Mouse (Mus musculus) lung, postnatal 10 days (tissue): ENCODE measurements around the gene Foxo1.

Experiments
- DNase-seq: peaks from one replicate; pipeline ENCODE4 v3.0.0; 2021

The Foxo1 gene

DNA sequence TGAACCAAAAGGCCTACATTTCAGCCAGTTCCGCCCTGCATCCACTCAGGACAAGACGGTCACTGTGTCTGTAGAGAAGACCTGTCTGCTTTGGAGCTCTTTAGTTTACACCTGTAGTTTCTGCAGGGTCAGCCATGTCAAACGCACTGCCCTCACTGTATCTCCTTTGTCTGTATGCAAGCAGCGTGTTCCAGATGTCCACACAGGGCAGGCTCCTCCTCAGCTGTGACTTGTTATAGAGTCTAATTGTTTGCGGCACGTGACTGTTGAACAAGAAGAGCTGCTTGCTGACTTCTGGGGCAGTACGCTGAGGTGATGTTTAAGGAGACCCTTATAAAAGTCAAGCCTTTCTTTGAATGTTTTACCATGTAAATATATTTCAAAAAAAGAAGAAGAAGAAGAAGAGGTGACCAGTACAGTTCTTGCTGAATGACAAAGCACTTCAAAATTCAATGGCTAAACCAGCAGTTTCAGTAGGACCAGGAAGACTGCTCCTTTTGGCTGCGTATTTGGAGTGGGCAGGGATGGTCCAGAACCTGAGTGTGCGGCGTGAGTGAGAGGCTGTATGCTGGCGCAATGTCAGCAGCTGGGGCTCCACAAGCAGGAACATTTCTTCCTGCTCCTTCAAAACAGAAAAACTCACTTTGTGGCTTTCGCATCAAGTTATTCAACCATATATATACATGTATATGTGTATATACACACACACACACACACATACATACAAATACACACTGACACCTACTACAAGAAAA, 52.6 kb downstream of the Foxo1 start:
- peak; percentile 49 for DNase-seq

DNA sequence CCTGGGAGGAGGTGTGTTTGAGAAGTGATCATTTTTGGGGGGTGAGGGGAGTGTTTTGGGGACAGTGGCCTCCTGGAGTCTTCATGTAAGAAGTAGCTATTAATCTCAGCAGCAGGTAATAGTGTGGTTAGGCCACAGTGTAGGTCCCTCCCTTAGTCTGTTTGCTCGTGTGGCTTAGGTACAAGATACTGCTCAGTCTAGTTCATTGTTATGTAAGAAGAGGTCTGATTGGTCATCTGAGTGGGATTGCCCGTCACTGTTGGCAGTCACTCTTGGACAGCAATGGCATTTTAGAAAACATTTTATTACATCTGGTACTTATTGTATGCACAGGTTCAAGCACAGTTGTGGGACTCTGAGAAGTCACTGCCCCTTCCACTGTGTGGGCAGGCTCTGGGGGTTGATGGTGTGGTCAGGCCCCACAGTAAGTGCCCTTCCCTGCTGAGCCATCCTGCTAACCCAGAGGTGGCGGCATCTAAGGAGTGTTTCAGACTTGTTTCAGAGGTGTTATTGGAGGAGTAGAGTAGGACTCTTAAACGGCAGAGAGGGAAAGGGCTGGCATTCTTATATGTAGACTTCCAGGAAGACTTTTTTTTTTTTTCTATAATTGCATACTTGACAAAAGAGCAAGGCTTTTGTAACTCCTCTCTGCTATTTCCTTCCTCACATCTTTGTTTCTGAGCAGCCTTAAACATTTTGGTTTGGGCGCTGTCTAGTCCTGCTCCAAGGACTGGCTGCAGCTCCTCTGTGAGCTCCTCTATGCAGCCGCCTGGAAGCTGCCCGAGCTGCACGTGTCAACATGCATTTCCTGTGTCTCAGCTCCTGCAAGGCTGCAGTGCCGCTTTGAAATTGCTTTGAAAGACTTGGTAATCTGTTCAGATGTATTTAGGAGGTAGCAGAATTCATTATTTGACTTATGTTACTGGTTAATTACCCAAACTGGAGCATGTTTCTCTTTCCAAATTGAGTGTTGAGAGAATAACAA, 54.6 kb downstream of the Foxo1 start:
- peak; percentile 26 for DNase-seq

DNA sequence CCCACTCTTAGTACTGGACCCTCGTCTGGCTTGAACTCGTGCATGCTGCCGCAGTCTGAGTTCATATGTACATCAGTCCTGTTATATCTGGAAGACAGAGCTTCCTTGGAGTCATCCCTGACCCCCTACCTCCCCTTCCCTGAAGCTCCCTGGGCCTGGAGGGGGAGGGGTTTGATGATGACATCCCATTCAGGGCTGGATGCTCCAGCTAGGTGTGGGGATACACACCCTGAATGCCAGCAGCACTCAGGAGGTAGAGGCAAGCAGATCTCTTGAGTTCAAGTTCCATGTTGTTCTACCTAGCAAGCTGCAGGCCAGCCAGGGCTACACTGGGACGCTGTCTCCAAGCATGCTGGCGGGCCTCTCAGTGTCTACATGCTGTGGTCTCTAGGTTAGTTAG, 56.9 kb downstream of the Foxo1 start:
- no peak for DNase-seq

DNA sequence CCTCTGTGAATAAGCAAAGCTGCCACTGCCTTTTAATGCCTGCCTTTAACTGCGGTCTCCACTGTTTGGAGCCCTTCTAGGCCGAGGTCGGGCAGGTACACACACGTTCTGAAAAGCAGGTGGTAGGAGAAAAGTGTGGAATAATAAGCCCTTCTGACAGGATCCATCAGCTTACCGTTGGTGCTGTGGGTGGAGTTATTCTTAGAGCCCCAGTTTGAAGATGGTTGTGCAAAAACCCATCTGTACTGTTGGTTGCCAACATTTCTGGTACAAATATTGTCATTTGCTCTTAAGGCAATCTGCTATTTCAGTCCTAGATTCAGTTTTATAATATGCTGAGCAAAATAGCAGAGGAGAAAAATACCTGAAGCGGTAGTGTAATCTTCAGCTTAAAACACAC, 58.6 kb downstream of the Foxo1 start:
- DNase-seq = no peak

DNA sequence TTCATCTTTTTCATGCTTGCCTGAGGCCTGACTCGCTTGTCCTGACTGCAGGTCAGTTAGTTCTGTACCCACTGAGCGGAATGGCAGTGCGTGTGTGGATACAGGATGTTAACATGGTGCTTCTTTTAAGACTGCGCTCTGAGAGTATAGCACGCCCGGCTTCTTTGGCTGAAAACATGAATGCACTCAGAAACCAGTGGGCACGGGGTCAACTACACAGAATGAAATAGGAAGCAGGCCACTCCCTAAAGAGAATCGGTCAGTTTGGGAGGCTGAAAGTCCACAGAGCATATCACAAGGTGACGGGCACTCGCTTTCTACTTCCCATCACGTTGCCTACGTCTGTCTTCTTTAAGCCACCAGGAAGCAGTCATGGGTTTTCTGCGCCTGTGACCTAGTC, 59.0 kb downstream of the Foxo1 start:
- DNase-seq = no peak

DNA sequence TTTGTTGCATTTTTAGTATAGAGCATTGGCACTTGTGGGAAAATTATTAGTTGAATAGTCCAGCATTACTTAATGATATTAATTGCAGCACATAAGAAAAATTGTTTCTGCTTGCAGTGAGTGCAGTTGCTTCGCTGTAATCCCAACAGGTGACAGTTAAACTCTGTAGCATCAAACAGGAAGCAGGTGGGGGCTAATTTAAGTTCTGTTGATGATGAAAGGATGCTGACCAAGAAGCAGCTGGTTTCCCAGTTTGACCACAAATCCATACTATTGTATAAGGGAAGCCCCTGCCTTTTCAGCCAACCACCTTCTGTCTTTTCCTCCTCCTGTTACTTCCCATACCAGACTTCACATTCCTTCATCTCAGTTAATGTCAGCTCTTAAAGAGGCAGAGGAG, 63.6 kb downstream of the Foxo1 start:
- no peak for DNase-seq

DNA sequence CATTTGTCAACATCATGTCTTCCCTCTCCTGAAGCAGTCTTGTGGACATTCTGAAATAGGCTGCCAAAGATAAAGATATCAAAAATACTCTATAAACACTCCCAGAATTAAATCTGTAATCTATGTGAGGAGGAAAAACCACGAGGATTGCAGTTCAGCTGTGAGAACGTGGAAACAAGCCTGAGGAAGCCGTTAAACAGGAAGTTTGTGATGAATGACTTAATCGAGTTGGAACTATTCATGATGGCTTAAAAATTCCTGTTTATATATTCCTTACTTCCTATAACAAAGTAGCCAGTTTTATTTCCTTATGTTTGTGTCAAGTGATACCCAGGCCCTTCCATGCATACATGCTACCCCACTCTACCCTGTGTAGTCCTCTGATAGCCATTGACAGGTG, 70.6 kb downstream of the Foxo1 start:
- DNase-seq = no peak

DNA sequence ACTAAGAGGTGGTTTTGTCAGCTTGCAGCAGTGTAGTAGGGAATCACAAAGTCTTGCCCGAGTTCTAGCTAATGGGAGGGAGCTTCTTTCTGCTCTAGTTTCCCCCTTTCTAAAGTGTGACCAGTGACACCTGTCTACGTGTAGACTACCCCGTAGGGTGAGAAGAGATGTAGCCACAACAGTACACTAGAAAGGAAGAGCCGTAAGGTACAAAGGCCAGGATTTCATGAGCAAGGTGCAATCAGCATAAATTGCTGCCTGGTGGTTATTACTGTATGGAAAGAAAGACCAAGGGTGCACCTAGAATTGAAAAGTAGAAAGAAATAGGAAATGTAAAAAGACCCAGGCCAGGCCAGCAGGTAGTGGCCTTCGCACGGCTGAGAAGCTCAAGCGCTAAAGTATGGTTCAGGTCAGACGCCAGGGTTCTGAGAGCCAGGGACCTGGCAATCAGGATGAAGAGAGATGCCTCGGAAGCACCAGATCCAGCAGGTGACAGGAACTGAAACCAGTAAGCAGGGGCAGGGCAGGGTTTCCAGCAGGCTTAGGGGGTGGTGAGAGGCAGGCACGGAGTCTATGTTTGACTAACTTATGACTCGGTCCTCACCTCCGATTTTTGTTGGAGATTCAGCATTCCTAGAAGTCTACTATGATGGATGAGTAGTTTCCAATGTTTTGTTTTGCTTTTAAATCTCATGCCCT, 72.3 kb downstream of the Foxo1 start:
- DNase-seq = no peak

DNA sequence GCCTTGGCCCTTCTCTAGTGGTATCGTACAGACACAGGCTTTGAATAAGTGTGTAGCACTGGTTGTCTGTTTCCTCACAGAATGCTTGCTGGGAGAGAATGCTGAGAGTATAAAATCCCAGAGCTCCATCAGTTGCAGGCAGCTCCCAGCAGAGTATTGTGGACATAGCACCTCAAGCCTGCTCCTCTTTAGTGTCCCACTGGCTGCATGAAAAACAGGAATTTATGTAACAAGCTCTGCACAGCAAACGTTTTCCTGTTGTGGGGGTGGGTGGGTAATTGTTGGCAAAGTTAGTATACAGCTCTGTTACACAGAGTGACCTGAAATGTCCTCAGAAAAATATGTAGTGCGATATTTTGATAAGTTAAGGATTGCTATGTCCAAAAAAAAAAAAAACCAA, 74.1 kb downstream of the Foxo1 start:
- peak; percentile 31 for DNase-seq

DNA sequence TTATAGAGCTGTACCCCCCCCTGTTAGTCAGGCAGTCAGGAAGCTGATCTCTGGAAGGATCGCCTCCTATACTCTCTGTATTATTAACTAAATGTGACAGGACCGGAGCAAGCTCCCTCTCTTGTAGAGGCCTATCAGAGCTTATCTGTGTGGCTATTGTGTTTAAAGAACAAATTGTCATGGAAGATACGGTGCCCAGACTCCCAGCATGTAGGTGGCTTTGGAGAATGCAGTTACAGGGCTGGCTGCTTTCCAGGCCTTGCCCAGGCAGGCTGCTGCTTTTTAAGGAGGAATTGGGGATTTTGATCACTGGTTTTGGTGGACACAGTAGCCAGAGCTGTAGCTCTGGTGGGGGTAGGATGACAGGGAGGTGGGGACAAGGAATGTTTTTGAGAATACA, 74.7 kb downstream of the Foxo1 start:
- no peak for DNase-seq

DNA sequence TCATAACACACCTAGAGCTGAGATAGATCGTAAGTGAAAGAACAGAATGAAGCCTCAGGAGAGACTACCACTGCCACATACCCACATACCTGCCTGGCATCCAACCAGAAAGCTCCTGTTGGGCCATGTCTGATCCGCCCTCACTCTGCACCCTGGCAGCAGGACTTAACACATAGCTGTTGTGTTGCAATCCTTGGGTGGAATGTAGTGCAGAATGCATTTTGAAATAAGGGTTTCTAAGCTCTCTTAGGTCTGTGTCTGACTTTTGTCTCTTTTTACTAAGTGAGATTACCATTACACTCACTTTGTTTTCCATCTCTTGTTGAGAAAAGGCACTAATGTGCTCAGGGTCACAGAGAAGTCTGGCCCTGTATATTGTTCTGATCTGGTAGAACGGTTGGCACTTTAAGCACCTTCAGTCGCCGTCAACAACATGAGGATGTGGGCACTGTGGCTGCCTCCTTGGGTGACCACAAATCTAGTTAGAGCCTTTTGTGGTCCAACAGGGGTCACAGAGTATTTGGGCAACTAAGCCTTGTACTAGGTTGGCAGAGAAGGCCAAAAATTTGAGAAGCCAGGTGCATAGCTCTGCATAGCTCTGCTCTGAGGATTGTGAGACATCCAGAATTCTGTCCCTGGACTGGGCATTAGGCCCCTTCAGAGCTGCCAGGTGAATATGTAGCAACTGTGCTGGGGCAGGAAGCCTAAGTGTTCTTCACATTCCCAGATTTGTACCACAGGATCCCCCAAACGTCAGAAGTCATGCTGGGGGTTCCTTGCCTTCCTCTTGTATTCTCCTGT, 75.3 kb downstream of the Foxo1 start:
- peak; percentile 56 for DNase-seq

DNA sequence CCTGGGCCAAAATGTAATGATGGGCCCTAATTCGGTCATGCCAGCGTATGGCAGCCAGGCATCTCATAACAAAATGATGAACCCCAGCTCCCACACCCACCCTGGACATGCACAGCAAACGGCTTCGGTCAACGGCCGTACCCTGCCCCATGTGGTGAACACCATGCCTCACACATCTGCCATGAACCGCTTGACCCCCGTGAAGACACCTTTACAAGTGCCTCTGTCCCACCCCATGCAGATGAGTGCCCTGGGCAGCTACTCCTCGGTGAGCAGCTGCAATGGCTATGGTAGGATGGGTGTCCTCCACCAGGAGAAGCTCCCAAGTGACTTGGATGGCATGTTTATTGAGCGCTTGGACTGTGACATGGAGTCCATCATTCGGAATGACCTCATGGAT, 77.7 kb downstream of the Foxo1 start:
- no peak for DNase-seq

DNA sequence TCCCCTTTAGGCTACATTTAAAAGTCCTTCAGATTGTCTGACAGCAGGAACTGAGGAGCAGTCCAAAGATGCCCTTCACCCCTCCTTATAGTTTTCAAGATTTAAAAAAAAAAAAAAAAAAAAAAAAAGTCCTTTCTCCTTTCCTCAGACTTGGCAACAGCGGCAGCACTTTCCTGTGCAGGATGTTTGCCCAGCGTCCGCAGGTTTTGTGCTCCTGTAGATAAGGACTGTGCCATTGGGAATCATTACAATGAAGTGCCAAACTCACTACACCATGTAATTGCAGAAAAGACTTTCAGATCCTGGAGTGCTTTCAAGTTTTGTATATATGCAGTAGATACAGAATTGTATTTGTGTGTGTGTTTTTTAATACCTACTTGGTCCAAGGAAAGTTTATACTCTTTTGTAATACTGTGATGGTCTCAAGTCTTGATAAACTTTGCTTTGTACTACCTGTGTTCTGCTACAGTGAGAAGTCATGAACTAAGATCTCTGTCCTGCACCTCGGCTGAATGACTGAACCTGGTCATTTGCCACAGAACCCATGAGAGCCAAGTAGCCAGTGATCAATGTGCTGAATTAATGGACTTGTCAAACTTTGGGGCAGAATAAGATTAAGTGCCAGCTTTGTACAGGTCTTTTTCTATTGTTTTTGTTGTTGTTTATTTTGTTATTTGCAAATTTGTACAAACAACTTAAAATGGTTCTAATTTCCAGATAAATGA, 79.0 kb downstream of the Foxo1 start:
- peak; percentile 59 for DNase-seq

DNA sequence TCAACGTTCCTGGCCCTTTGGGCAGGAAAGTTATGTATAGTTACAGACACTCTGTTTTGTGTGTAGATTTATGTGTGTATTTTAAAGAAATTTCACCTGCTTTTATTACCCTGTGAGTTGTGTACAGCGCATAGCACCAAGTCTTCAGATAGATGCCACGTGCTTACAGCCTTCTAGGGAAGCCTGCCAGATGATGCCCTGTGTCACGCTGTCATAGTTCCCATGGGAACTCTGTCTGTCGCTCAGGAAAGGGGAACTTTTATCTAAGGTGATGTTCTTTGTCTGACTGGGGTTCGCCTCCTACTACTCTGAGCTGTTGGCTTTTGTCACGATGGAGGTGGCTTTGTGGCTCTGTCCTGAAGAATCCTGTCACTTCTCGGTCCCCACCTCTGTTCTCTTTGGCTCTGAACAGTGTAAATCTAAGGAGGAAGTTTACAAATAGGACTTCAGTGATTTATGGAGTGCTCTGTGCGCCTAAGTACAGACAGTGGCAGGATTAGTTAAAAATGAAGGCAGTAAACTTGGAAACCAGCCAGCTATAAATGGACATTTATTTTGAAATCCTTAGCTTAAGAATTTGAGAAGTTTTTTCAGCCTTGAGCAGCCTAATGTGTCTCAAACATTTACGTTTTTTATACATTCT, 80.0 kb downstream of the Foxo1 start:
- DNase-seq = no peak

DNA sequence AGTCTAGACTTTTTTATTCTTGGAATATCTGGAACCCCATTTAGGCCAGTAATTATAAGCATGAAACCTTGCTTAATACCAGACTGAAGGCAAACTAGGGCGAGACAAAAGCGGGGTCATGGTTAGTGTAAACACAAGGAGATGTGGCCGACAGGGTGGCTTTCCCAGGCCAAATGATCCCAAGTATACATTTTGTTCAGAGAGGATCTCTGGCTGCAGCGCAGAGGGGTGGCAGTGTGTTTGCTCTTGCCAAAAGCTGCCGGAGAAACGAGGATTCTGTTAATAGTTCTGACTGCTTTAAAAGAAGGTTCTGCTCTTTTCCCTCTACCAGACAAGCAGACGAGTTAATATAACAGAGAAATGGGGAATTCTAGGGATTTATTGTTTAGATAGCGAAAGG, 82.5 kb downstream of the Foxo1 start:
- DNase-seq = no peak

DNA sequence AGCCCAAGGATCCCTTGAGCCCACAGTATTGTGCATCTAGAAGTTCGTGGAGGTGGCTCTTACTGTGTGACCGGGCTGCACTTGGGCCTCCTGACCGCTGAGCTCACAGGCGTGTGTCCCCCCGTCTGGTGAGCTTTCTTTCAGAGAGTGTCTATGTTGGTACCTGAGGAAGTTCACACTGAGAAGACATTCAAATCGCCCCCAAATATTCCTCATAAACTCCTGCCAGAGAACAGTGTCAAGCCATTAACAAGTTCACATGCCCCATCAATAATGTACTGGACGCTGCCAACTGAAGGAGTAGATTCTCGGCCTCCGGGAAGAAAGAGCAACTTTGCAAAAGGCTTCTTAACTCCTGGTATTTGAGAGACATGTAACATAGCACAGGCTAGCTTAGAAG, 83.8 kb downstream of the Foxo1 start:
- DNase-seq = no peak

DNA sequence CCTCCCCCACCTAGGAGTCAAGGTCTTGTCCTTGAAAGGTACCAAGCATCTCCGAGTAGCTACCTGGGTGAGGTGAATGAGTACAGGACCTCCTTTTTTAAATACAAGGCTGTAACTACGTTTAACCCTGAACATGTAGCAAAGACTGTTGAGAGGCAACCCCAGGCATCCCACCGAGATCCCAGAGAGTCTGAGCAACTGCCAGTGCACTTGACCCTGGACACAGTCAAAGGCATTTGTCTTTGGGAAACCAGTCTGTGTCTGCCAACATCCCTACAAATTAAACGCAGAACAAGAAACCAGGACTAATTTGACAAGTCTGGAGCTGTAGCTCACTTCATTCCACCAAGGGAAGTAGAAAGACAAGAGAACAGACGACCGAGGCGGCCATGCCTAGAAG, 86.1 kb downstream of the Foxo1 start:
- DNase-seq = no peak

DNA sequence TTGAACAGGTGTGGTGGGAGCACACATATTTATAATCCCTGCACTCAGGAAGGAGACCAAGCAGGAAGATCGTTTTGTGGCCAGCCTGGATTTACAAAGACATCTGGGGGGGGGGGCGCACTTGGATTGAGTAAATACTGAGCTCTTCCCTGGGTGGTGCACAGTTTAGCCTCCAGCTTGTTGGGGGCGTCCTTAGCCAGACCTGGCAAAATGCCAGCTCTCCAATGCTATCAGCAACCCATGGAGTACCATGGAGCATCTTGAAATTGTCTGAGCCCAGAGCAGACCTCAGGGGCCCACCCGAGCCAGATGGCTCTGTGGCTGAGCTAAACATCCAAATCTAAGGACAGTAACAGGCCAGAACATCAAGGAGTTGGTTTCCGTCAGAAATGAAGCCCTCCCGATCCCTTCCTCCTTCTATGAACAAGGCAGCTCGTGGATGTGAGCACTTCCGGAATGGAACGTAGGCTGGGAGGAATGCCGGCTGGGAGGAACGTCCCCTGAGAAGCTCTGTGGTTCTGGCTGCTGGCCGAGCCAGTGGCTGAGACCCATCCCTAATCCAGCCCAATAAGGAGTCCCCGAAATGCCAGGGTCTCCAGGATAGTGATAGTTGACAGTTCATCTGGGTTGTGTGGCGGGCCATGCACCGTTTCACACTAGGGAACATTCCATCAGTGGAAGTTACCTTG, 89.3 kb downstream of the Foxo1 start:
- DNase-seq = peak; percentile 21

DNA sequence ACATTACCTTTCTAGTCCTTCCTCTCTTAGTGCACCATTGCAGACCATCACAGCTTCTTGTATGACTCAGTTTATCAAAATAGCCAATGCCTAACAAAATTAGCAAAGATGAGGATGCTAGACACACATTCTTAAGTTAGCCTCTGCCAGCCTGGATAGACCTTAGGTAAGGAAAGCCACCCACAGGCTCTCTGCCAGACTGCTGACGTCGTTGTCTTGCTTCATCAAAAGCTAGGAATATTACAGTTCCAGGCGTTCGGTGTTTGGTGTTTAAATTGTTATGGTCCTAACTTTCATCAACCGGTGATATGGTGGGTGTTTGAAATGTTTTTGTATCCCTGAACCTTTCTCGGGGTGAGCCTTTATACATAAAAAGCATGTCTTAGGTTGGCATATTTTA, 96.4 kb downstream of the Foxo1 start:
- DNase-seq = no peak

DNA sequence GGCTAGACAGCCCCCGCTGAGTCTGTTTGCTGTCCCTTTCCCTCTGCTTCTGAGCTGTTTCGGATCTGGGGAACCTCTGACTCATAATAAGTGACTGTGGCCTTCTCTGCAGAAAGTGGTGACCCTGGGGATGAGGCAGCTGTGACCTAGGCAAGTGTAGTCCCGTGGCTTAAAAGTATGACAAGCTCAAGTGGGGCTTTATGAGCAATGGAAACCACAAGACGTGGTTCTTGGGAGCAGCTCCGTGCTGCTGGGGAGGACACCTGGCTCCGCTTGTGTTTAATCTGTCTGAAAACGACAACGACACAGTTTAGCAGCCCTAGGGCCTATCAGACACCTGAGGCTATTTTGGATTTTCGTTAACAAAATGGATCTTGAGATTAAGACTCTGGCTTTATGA, 101.1 kb downstream of the Foxo1 start:
- DNase-seq = no peak

DNA sequence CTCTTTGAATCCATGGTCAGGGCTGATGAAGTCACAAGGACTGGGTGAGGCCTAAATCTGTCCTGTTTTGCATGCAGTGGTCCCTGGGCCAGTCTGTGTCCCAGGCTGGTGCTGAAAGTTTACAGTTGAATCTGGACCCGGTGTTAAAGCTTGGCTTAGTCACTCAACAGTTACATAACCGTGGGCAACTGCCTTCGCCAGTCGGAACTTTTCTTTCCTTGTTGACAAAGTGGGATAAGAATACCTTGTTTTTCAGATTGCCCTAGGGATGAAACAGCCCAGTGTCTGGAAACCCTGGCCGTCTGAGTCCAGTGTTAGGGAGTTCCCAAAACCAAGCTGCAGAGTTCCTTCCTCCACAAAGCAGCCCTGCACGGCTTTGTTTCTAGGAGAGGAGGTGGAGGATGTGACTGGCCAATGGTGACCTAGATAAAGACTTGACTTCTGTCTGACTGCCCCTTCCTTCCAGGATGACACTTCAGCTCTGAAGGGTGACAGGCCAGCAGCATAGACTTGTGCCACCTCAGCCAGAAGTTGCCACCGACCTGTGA, 101.8 kb downstream of the Foxo1 start:
- no peak for DNase-seq
